ENCODE assay signal across 19 mouse cellular contexts in the genomic region with DNA sequence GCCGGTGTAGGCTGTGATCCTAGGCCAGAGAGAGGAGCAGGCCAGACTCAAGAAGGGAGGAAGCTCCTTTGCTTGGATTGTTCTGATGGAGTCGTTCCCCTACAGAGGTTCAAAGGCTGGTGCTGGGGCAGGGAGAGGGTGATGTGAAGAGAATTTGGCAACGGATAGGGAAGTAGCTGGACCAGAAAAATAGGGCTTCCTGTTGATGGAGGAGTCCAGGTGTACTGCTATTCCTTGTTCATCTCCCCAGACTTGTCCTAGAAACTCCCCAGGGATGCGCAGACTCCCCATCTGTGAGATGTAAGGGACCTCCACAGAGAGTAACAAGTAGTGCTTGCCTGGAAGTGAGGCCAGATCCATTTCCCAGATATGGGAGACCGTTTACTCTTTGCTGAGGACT. TPM values are rescaled to one million over a fixed set of nuclear protein-coding genes. Genes with fewer than 3 reads are reported as not detected.
"Had no signal": no experiment of that assay in that cellular context is flagged by ENCODE, and none has a peak within 500 bp of the region (broad histone marks: within the 10 kb centered on the region; RNA-seq: fewer than 3 reads in every experiment).

No protein-coding gene starts in this region.

- ATAC-seq: lung, postnatal 0 days; midbrain, embryonic 15.5 days had no signal

- H3K9me3 ChIP-seq: lung, embryonic 15.5 days; midbrain, embryonic 12.5 days; midbrain, embryonic 15.5 days; neural tube, embryonic 12.5 days; stomach, embryonic 15.5 days had no signal

- H3K4me2 ChIP-seq: lung, embryonic 15.5 days had no signal

- H3K36me3 ChIP-seq: lung, embryonic 15.5 days; midbrain, embryonic 12.5 days; midbrain, embryonic 15.5 days; neural tube, embryonic 12.5 days; stomach, embryonic 15.5 days had no signal

- H3K27ac ChIP-seq: lung, embryonic 15.5 days; macrophage; midbrain, embryonic 12.5 days; midbrain, embryonic 15.5 days; neural tube, embryonic 12.5 days; stomach, embryonic 15.5 days; stomach, postnatal 0 days had no signal

- DNase-seq: lung, adult 2 months; lung, postnatal 14 days; lung, postnatal 36 days; right cerebral cortex, postnatal 14 days; thymus, adult 2 months; thymus, postnatal 25 days; thymus, postnatal 4 days had no signal

- H3K9ac ChIP-seq: lung, embryonic 15.5 days; midbrain, embryonic 12.5 days; midbrain, embryonic 15.5 days; neural tube, embryonic 12.5 days; stomach, embryonic 15.5 days had no signal

- H3K4me3 ChIP-seq: lung, embryonic 15.5 days; megakaryocyte, embryonic 14.5 days; neural tube, embryonic 12.5 days; stomach, embryonic 15.5 days had no signal

RNA-seq across cellular contexts. Expression of a gene that starts 1.2 kb away (rescaled TPM):
- total RNA-seq: megakaryocyte progenitor cell, adult 5-6 weeks; monocyte, adult 5-6 weeks; neutrophil, adult 5-6 weeks had no signal
- polyA plus RNA-seq: macrophage had no signal
